Mouse (Mus musculus) stomach, postnatal 0 days (tissue): Measurements from ENCODE around the gene Pld4.

ENCODE experiments used
- CTCF ChIP-seq: IDR thresholded peaks from 2 replicates; pipeline ENCODE4 v1.5.1; 2016; ENCODE audit warnings: antibody characterized with exemption, low read depth, mild to moderate bottlenecking, moderate library complexity
- EP300 ChIP-seq: optimal IDR thresholded peaks from 2 replicates; pipeline ENCODE3; 2016; ENCODE audit warnings: antibody characterized with exemption

GRCm38 (mm10) chr12:112806044-112806443 is 45.6 kb downstream of the Pld4 start:
- no peak for TF ChIP-seq EP300
- TF ChIP-seq CTCF = no peak
